Mouse (Mus musculus) thymus, adult 2 months (tissue): ENCODE measurements around the gene Esyt3.

Source experiments
- CTCF ChIP-seq: fragments of 200-500 bp; IDR thresholded peaks from 2 replicates; pipeline ENCODE4 v1.5.1; 2012; ENCODE audit warnings: mild to moderate bottlenecking, control low read depth, low read length, moderate library complexity, borderline replicate concordance; ENCODE audit not compliant: control insufficient read depth, poor library complexity, insufficient read depth; ENCODE audit errors: extremely low read depth
- POLR2A ChIP-seq: fragments of 200-500 bp; IDR thresholded peaks from 2 replicates; pipeline ENCODE4 v1.6.1; 2012; ENCODE audit warnings: mild to moderate bottlenecking, low read length, control low read depth, moderate library complexity; ENCODE audit not compliant: control insufficient read depth, poor library complexity, insufficient read depth; ENCODE audit errors: extremely low read depth

DNA sequence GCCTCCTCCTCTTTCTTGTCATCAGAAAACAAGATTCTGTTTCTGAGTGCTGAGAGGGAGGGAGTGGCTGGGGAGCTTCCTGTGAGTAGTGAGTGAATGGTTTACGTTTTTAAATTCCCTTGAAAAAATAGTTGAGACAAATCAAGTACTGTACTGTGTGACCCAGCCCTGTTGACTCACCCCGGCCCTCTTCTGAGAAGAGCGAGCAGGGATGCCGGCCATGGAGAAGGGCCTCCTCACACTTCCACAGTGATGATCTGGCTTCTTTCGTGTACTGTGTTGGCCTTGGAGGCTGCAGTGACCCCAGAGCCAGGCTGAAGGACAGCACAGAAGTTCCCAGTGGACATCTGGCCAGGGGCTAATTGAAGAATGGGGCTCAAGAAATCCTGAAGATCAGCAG, 54.1 kb downstream of the Esyt3 start:
- no peak for TF ChIP-seq CTCF
- no peak for TF ChIP-seq POLR2A
